Mouse (Mus musculus) brain, adult 2 months (tissue): ENCODE results near the gene Rtl4.

Source experiments
- DNase-seq: peaks from one replicate; pipeline ENCODE4 v3.0.0; 2011; ENCODE audit warnings: low read depth, low spot score

The Rtl4 gene

GRCm38 (mm10) chrX:144688207-144689118 lies at the start of gene Rtl4:
Gene Rtl4 (plus strand): TSS chrX:144688907.
- DNase-seq, result peak; percentile 13

DNA sequence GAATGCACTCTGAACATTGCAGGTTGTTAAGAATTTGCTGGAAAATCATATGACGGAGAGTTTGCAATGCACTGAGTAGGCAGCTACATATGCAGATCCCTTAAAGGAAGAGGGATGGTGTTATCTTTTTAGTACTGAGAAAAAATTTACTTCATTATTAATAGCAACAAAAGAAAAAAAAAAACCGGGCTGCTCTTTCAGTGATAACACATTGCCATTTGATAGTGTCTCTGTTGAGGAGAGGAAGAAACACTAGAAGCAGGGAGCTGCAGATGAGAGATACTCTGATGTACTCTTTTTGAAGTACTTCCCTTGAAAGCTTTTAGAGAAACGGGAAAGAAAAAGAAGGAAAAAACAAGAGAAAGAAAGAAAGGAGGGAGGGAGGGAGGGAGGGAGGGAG lies 44.0 kb upstream of the Rtl4 start:
- no peak for DNase-seq

DNA sequence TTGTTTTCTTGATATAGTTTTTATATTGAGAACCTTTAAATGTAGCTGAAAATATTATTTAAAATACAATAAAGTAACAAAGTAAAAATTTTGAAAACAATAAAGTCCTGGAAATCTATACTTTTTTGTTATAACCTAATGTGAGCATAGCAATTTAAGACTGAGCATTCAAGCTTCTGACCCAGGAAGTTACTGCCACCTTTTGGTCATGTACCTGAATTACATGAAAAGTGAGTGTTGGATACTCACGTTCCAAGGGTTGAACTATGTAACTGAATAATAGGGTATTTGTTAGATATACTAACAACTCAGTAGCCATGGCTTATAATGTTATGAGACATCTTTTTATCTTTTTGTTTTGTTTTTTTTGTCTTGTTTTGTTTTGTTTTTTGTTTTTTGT lies 43.3 kb upstream of the Rtl4 start:
- no peak for DNase-seq

DNA sequence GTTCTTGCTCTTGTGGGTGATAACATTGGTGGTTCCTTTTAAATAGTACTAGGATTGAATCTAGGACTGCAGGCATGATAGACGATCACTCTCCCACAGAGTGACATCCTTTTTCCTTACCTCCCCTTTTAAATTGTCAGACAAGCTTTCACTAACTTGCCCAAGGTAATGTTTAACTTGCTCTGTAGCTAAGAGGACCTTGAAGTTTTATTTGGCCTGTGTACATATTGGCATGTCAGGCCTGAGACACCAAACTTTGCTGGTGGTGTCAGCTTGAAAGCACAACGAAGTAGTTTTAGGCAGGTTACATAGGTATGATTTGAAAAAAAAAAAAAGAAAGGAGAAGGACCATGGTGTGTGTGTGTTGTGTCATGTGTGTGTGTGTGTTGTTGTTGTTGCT lies 36.5 kb upstream of the Rtl4 start:
- no peak for DNase-seq

DNA sequence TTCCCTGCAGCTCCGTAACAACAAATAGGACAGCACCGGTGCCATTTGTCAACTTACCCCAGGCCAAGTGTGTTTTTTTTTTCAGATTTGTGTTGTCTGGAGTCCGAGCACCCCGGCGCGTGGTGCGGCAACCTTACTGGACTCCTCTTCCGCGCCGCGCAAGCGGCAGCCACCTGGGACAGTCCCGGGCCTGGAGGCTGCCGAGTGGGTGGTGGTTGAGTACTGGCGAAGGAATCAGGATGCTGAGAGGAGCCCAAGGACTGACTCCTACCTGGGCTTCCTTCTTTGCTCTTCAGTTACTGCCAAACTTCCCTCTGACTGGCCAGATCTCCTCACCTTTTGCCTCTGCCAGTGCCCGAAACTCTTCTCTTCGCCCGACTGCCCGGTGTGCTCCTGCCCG lies 965 bp upstream of the Rtl4 start:
- DNase-seq, result no peak

DNA sequence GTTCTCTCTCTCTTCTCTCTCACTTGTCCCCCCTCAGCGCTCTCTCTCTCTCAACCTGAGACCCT lies 733 bp upstream of the Rtl4 start, which contains the start of gene Trpc5:
TSS of gene Trpc5 (minus strand) at position 39 of the 65 bp plus-strand sequence.
- no peak for DNase-seq

DNA sequence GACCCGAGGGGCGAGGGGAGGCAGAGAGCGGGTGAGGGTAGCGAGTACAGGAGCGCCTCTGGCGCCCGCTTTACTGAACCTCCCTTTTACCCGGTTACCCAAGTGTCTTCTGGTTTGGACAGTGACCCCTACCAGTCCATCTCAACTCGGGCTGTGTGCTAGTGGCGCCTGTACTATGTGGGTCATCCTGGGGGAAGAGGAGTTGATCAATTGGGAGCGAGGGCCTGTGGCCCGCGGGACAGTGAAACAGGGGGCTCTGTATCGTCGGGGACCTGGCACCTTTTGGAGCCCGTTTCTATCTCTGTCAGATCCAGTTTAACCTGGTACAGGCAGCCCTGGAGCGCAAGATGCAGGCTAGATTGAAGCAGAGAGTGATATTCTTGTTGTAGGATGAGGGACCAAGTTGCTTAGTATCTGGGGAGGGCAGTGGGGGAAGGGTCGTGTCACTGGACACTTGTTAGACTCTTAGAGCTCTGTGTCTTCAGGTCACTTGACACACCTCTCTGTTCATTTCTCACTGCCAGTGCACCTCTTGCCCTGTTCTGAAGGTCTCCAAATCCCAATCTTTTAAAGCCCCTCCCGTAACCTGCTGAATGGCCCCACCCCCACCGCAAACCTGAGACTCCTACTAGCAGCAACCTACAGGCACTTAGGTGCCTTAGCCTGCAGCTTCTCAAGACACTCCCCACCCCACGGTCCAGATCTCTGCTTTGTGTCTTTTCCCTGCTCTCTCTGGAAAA lies 582 bp downstream of the Rtl4 start:
- DNase-seq, result no peak

GRCm38 (mm10) chrX:144689859-144690181 lies 1.1 kb downstream of the Rtl4 start:
- peak; percentile 43 for DNase-seq

GRCm38 (mm10) chrX:144716330-144716729 lies 27.6 kb downstream of the Rtl4 start:
- no peak for DNase-seq

- DNase-seq, result no peak
Measured at GRCm38 (mm10) chrX:144747528-144748049, 58.9 kb downstream of the Rtl4 start.

DNA sequence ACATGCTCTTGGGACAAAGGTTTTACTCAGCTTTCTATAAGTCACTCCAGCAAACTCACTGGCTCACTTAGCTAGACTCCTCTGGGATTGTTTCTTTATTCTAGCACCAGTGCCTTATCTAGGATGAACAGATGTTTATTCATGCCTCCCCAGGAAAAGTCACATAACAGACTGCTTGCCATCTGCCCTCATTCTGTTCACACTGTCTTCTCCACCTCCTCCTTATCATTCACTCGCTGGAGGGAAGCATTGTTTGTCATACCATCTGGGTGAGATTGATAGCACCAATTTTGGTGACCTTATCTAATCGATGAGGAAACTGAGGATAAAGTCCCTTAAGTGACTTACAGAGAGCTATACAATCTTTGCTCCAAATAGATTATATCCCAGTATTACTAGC lies 298.3 kb downstream of the Rtl4 start:
- peak; percentile 64 for DNase-seq

- DNase-seq, result no peak
Measured at GRCm38 (mm10) chrX:145065484-145065913, 376.8 kb downstream of the Rtl4 start.

GRCm38 (mm10) chrX:145089802-145090201 lies 401.1 kb downstream of the Rtl4 start:
- DNase-seq, result no peak

DNA sequence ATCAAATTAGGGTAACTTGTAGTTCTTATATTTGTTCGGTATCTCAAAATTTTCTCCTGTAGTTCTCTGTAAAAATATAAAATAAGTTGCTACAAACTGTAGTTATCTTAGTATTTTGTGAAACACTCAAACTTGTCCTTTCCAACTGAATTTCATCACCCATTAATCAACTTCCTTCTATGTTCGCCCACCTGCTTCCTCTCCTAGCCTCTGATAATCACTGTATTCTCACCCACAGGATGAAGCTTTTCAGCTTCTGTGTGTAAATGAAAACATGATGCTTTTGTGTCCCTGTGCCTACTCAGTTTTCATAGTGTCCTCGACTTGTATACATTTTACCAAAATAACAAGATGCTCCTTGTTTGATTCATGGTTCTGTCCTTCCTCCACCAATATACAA lies 401.7 kb downstream of the Rtl4 start:
- DNase-seq, result no peak

GRCm38 (mm10) chrX:145090964-145091363 lies 402.3 kb downstream of the Rtl4 start:
- DNase-seq, result no peak
